ENCODE assay signal across 9 mouse cellular contexts in genomic region chr5:92674859-92675573, GRCm38 (mm10). TPM values are rescaled to one million over a fixed set of nuclear protein-coding genes. Genes with fewer than 3 reads are reported as not detected.
A peak's percentile ranks its signal among the peaks of the same experiment; 100 is the strongest.
DNase-seq lines count a peak whose midpoint lies in the region; ATAC-seq and TF ChIP-seq lines count a peak whose summit lies in the region.
"Had no signal": no experiment of that assay in that cellular context is flagged by ENCODE, and none has a peak within 500 bp of the region (broad histone marks: within the 10 kb centered on the region; RNA-seq: fewer than 3 reads in every experiment).

Gene Ccdc158, minus strand, starts transcription at chr5:92675271.

- peak within 1 kb of the TSS; percentile 72 for H3K4me2 ChIP-seq in forebrain, embryonic 15.5 days (replicated peaks)
- peak within 1 kb of the TSS; percentile 90 for H3K4me2 ChIP-seq in lung, embryonic 15.5 days

- no peak for TF ChIP-seq CTCF in layer of hippocampus, adult 2 months (conservative IDR thresholded peaks at IDR 0.05)
- TF ChIP-seq CTCF in olfactory bulb, adult 2 months (IDR thresholded peaks at IDR 0.05; ENCODE audit: insufficient read depth, low read depth, low read length) = no peak

- H3K27me3 ChIP-seq in forebrain, embryonic 15.5 days = no peaks in the 10 kb centered on the region
- H3K27me3 ChIP-seq in lung, embryonic 15.5 days = no peaks in the 10 kb centered on the region
- H3K27me3 ChIP-seq: CH12.LX had no signal

- H3K36me3 ChIP-seq in forebrain, embryonic 15.5 days = no peaks in the 10 kb centered on the region
- H3K36me3 ChIP-seq in lung, embryonic 15.5 days = no peaks in the 10 kb centered on the region

- H3K4me1 ChIP-seq in forebrain, embryonic 15.5 days = peaks cover 14% of the 10 kb centered on the region
- peaks cover 15% of the 10 kb centered on the region for H3K4me1 ChIP-seq in lung, embryonic 15.5 days
- H3K4me1 ChIP-seq in olfactory bulb, adult 2 months (ENCODE audit: control insufficient read depth, insufficient read depth, low read length) = peaks cover 4% of the 10 kb centered on the region

- peak within 1 kb of the TSS; percentile 35 for H3K9ac ChIP-seq in forebrain, embryonic 15.5 days (replicated peaks)
- 0 out of 2 replicates have a peak within 1 kb of the TSS, but pooled peaks have one; percentile 29 for H3K9ac ChIP-seq in lung, embryonic 15.5 days

- H3K27ac ChIP-seq in forebrain, embryonic 15.5 days (replicated peaks) = no peak within 1 kb of the TSS
- no peak within 1 kb of the TSS for H3K27ac ChIP-seq in layer of hippocampus, adult 2 months
- H3K27ac ChIP-seq in lung, embryonic 15.5 days = peak within 1 kb of the TSS; percentile 7
- no peak within 1 kb of the TSS for H3K27ac ChIP-seq in olfactory bulb, adult 2 months (ENCODE audit: insufficient read depth, low read depth, low read length)

- peak; percentile 92 for ATAC-seq in forebrain, embryonic 15.5 days (replicated peaks)
- ATAC-seq in lung, embryonic 15.5 days (ENCODE audit: borderline replicate concordance, extremely low read depth, low FRiP score, low TSS enrichment) = peak; percentile 92

- 13% methylated on average over 49 of the region's 55 CpGs for WGBS in forebrain, embryonic 15.5 days
- 13% methylated on average over 41 of the region's 55 CpGs for WGBS in lung, embryonic 15.5 days
- 14% methylated on average over 54 of the region's 55 CpGs for WGBS in olfactory bulb, adult 2 months

- DNase-seq in CD4-positive, CD25-positive, alpha-beta regulatory T cell, adult 2 months (ENCODE audit: low read depth, low spot score) = peak; percentile 85
- DNase-seq in c-Kit-positive CD71-positive TER-119-negative erythroid progenitor cells, embryonic 14.5 days (ENCODE audit: low read depth) = peak; percentile 68
- DNase-seq in heart, postnatal 4 days = peak; percentile 71
- DNase-seq in layer of hippocampus, adult 2 months (ENCODE audit: low spot score in 2 of 2) = peak; percentile 42 to 49
- DNase-seq in testis, postnatal 10 days (ENCODE audit: low spot score) = peak; percentile 90

- no peak for TF ChIP-seq POLR2A in olfactory bulb, adult 2 months (IDR thresholded peaks at IDR 0.05; ENCODE audit: insufficient read depth, low read depth, low read length)

- peak within 1 kb of the TSS; percentile 48 for H3K4me3 ChIP-seq in forebrain, embryonic 15.5 days
- peak within 1 kb of the TSS; percentile 51 for H3K4me3 ChIP-seq in layer of hippocampus, adult 2 months
- peak within 1 kb of the TSS; percentile 44 for H3K4me3 ChIP-seq in lung, embryonic 15.5 days
- peak within 1 kb of the TSS; percentile 44 for H3K4me3 ChIP-seq in olfactory bulb, adult 2 months (ENCODE audit: insufficient read depth, low read depth, low read length)

- H3K9me3 ChIP-seq in forebrain, embryonic 15.5 days = no peaks in the 10 kb centered on the region
- H3K9me3 ChIP-seq in lung, embryonic 15.5 days = no peaks in the 10 kb centered on the region

RNA-seq across cellular contexts. Expression of gene Ccdc158, which starts in this region (rescaled TPM):
- polyA plus RNA-seq in forebrain, embryonic 15.5 days (2015; fragmentation: Nextera tagmentation; extraction: Ambion mirVana) = 0.45 and 0.75 TPM in 2 replicates
- total RNA-seq in heart, postnatal 4 days (2021) = under 1 TPM; 0.16 to 0.24 TPM
- total RNA-seq in layer of hippocampus, adult 2 months (2021) = under 1 TPM; 0.42 to 0.82 TPM
- 2.1 and 2.5 TPM in 2 replicates for polyA plus RNA-seq in lung, embryonic 15.5 days (2015; fragmentation: Nextera tagmentation; extraction: Ambion mirVana)
- polyA plus RNA-seq in olfactory bulb, adult 2 months (2012; ENCODE audit: insufficient read depth, insufficient read length, low replicate concordance, missing spikeins) = not detected in 2 replicates
- total RNA-seq: CH12.LX had no signal

Comparison
In these comparisons a context has a peak if more than half of its experiments do, and no peak if none do; other contexts are left out.
1. Peak in ATAC-seq, H3K4me3 ChIP-seq, H3K9ac ChIP-seq and H3K4me2 ChIP-seq in forebrain, embryonic 15.5 days; RNA of the gene not detected or under 1 TPM.
2. Peak in DNase-seq in heart, postnatal 4 days; RNA of the gene not detected or under 1 TPM.
3. Peak in DNase-seq and H3K4me3 ChIP-seq in layer of hippocampus, adult 2 months; RNA of the gene not detected or under 1 TPM.